Mouse (Mus musculus) brain, embryonic 14.5 days (tissue): ENCODE data around the gene Tbc1d2.

Experiments used
- CTCF ChIP-seq: fragments of 200-500 bp; IDR thresholded peaks from 2 replicates; pipeline ENCODE4 v1.5.1; 2012; ENCODE audit warnings: inconsistent platforms, mild to moderate bottlenecking, moderate library complexity, borderline replicate concordance; ENCODE audit not compliant: insufficient read depth, insufficient read length; ENCODE audit errors: extremely low read depth
- POLR2A ChIP-seq: fragments of 200-500 bp; IDR thresholded peaks from 2 replicates; pipeline ENCODE4 v1.6.1; 2012; ENCODE audit warnings: mild to moderate bottlenecking, inconsistent platforms, borderline replicate concordance; ENCODE audit not compliant: poor library complexity, insufficient read depth, insufficient read length, severe bottlenecking; ENCODE audit errors: extremely low read depth

- TF ChIP-seq CTCF (no peak), POLR2A (no peak)
These were observed 64.2 kb downstream of the Tbc1d2 start for GRCm38 (mm10) chr4:46585811-46586190.
